Mouse (Mus musculus) thymus, adult 2 months (tissue): Measurements from ENCODE around the gene Prr5.

Experiments
- CTCF ChIP-seq: fragments of 200-500 bp; IDR thresholded peaks from 2 replicates; pipeline ENCODE4 v1.5.1; 2012; ENCODE audit warnings: mild to moderate bottlenecking, control low read depth, low read length, moderate library complexity, borderline replicate concordance; ENCODE audit not compliant: control insufficient read depth, poor library complexity, insufficient read depth; ENCODE audit errors: extremely low read depth
- POLR2A ChIP-seq: fragments of 200-500 bp; IDR thresholded peaks from 2 replicates; pipeline ENCODE4 v1.6.1; 2012; ENCODE audit warnings: mild to moderate bottlenecking, low read length, control low read depth, moderate library complexity; ENCODE audit not compliant: control insufficient read depth, poor library complexity, insufficient read depth; ENCODE audit errors: extremely low read depth

DNA sequence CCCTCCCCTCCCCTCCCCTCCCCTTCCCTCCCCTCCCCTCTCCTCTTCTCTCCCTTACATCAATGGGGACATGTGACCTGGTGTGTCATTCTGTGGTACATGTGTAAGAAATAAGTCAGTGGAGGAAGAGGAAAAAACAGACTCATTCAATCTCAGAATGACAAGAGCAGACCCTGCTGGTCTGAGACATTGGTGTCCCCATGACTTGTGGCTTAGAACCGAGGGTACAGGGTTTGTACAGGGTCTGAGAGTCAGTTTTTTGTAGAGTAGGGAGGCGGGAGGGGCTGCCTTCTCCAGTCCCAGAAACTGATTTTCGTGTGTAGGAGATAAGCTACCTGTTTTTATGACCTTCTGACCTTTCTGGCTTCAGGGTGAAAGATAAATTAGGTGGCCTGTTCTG lies 73.9 kb downstream of the Prr5 start:
- TF ChIP-seq POLR2A (no peak), CTCF (no peak)
